Mouse (Mus musculus) forebrain, embryonic 10.5 days (tissue): ENCODE measurements at regions not wholly inside any gene's neighbourhood (a gene's known extent, or its start where the extent isn't known, plus 50 kb on each side); places are given as distances from the start of the nearest gene placed in this dataset.
A peak's percentile ranks its signal among the peaks of the same experiment; 100 is the strongest.

Experiments used
- DNase-seq: peaks from one replicate; pipeline ENCODE4 v3.0.0-alpha.2; 2017; ENCODE audit warnings: low spot score; ENCODE audit errors: extremely low spot score
- H3K27ac ChIP-seq: fragments of 300-500 bp; sonication (generic); 2 replicates; pipeline ENCODE4 v1.5.1; 2016; ENCODE audit warnings: mild to moderate bottlenecking
- H3K27me3 ChIP-seq: fragments of 300-500 bp; sonication (generic); 2 replicates; pipeline ENCODE4 v1.6.1; 2016; ENCODE audit warnings: mild to moderate bottlenecking; ENCODE audit not compliant: poor library complexity, severe bottlenecking
- H3K36me3 ChIP-seq: fragments of 300-500 bp; sonication (generic); replicated peaks from 2 replicates; pipeline ENCODE4 v1.6.1; 2016; ENCODE audit warnings: mild to moderate bottlenecking, moderate library complexity
- H3K4me1 ChIP-seq: fragments of 300-500 bp; sonication (generic); 2 replicates; pipeline ENCODE4 v1.6.1; 2016
- H3K4me3 ChIP-seq: fragments of 300-500 bp; sonication (generic); 2 replicates; pipeline ENCODE4 v1.5.1; 2016; ENCODE audit warnings: mild to moderate bottlenecking, moderate library complexity
- H3K9me3 ChIP-seq: fragments of 300-500 bp; sonication (generic); 2 replicates; pipeline ENCODE4 v1.6.1; 2016; ENCODE audit warnings: mild to moderate bottlenecking, moderate library complexity
- WGBS: fragments of 180-500 bp; shearing (Covaris S2); methylation state at CpG from one replicate; pipeline ENCODE4 v1.1.7; 2016; 5-methylcytosine and 5-hydroxymethylcytosine counted together

DNA sequence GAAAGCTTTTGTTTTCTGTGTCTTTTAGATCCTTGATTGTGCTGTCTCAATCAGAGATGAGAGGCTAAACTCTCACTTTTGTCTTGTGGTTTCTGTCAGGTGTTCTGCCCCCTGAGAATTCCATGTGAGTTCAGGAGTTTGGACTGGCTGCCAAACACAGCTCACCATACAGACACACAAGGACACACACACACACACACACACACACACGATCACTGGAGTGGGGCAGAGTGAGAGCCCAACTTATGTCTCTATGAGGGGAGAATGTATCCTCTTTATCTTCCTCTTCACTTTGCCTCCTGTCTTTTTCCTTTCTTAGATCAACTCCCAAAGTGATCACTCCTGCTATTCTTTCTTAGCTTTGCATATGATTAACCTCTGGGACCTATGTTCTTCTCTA is 652.3 kb downstream of the Pcdh17 start:
- Histone ChIP-seq H3K9me3 (no peaks in the 10 kb centered on the region), H3K27ac (peak overlapping the region; percentile 66; the same call in 1 of the 2 replicates), H3K36me3 (no peaks in the 10 kb centered on the region), H3K27me3 (no peaks in the 10 kb centered on the region), H3K4me3 (no peak overlapping the region), H3K4me1 (peaks cover 23% of the 10 kb centered on the region)
- no peak for DNase-seq
- WGBS: 30% methylated on average over 1 of the region's 1 CpGs

DNA sequence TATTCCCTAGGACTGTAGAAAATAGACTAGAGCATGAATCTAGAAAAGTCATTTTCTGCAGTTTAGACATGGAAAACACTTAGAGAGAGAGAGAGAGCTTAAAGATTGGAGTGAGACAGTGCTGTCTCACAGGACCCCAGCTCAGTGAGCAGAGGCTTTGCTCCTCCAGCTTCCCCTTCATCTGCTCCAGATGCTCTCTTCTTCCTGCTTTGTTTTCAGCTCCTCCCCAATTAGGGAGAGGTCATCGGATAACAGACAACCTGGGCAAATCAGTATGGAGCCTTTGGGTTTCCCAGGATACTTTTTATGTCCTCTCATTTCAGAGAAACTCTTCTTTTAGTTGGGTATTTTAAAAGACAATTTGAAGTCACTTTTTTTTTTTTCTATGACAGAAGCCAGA is 653.7 kb downstream of the Pcdh17 start:
- Histone ChIP-seq H3K9me3 (no peaks in the 10 kb centered on the region), H3K27me3 (no peaks in the 10 kb centered on the region), H3K27ac (no peak overlapping the region), H3K4me3 (no peak overlapping the region), H3K4me1 (peaks cover 23% of the 10 kb centered on the region), H3K36me3 (no peaks in the 10 kb centered on the region)
- 3% methylated on average over 1 of the region's 1 CpGs for WGBS
- no peak for DNase-seq
